Mouse (Mus musculus) liver, adult 10 weeks (tissue): ENCODE data around the gene Jmjd1c. TPM values are rescaled to one million over a fixed set of nuclear protein-coding genes. Genes with fewer than 3 reads are reported as not detected.

Experiments
- polyA plus RNA-seq: library from polyadenylated mRNA; stranded (reverse); fragments of 350-450 nt; fragmentation: Illumina TruSeq; extraction: RNeasy Lipid Tissue Mini Kit (QIAGEN cat#74804); gene quantifications from one replicate; pipeline ENCODE4 v1.2.3, GENCODE M21; 2014; ENCODE audit warnings: low read depth, low replicate concordance

Jmjd1c gene
- polyA plus RNA-seq = 30.1 TPM

DNA sequence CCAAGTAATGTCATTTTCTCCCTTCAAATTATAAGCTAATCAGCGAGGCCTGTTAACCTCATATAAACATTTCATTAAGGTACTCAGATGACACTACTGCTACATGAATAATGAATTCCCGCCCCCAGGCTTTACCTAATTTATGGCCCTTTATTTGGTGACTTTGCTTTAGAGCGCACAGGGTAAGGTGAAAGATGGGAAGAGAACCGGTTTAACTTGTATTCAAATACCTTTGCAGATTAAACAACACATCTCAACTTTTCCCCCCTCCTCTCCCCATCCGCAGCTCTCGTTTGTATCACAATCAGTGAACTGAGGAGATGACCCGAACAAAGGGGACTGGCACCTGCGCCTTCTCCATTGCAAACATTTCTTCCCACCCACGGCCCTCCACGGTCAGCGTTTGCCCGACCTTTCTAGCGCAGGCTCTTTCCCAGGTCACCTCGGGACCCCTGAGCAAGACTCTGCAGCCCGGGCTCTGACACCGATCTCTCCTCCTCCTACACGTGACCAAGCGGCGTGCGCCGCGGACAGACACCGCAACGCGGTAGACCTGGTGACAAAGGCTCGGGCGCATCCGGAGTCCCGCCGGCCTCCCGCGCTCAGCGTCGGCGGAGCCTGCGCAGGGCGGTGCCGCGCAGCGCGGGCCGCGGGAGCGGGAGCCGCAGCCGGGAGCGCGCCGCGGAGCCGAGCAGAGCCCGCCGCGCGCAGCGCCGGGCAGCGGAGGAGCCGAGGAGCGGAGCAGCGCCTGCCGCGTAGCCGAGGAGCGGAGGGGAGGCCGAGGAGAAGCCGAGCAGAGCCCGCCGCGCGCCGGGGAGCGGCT, at the start of gene Jmjd1c:
Gene Jmjd1c, plus strand, starts transcription at position 328 of the 823 bp plus-strand sequence.

DNA sequence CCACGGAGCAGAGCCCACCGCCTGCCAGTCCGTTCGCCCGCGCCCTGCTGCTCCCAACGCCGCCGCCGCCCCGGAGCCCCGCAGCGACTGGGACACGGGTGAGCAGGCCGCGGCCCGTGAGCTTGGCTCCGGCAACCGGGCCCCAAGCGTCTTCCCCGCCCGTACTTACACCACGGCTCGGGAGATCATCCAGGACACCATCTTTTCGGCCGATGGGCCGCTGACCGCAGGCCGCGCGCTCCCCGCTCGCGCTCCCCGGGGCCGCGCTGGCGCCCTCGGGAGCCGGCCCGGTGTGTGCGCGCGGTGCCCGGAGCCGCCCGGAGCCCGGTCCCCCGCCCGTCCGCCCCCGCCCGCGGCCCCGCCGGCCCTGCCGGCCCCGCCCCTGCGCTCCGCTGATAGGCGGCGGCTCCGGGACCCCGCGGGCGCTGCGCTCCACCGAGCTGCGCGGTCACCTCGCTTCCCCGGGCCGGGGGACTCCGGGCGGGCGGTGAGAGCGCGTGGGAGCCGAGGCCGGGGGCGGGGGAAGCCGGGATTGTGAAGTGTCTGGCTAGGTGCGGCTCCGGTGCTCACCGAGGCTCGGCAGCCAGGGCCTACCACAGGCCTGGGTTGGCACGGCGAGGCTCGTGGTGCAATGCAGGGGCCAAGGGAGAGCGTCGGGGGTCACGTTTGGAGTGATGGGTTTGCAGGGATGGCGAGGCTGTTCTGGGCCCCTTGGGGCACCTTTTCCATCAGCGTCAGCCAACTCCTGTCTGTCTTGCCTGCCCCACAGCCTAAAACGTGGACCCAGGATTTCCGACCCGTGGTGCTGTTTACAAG, 904 bp downstream of the Jmjd1c start, which contains the start of gene Reep3:
Gene Reep3, minus strand, starts transcription at position 325 of the 816 bp plus-strand sequence.

GRCm38 (mm10) chr10:67285176-67285814, 189.4 kb downstream of the Jmjd1c start, which contains the start of gene Nrbf2:
Gene Nrbf2 (minus strand): TSS chr10:67285305.

Other genes with a start within 250 kb of the Jmjd1c start
- 65.3 TPM for gene Reep3, start 820 bp downstream of the Jmjd1c start, polyA plus RNA-seq
- 31.6 TPM for gene Nrbf2, start 189.2 kb downstream of the Jmjd1c start, polyA plus RNA-seq